Mouse (Mus musculus) liver, embryonic 13.5 days (tissue): ENCODE measurements around the gene Hsd17b13. TPM values are rescaled to one million over a fixed set of nuclear protein-coding genes. Genes with fewer than 3 reads are reported as not detected.
"Not testable (repeated sequence)": the region's sequence is repeated elsewhere in the genome, so short reads cannot be mapped to it uniquely, and the experiment has no call there.

Experiments
- ATAC-seq: fragments of 200-750 bp; cut with Nextera tagmentation; 2 replicates; pipeline ENCODE4 v1.8.0; 2017; ENCODE audit warnings: low read depth, mild to moderate bottlenecking, moderate number of reproducible peaks, moderate library complexity
- DNase-seq: peaks from one replicate; pipeline ENCODE4 v3.0.0; 2022
- H3K27ac ChIP-seq: fragments of 300-500 bp; sonication (generic); 2 replicates; pipeline ENCODE4 v1.5.1; 2015; ENCODE audit warnings: moderate library complexity, mild to moderate bottlenecking, inconsistent platforms
- H3K27me3 ChIP-seq: fragments of 300-500 bp; sonication (generic); 2 replicates; pipeline ENCODE4 v1.6.1; 2015; ENCODE audit warnings: mild to moderate bottlenecking, inconsistent platforms
- H3K36me3 ChIP-seq: fragments of 300-500 bp; sonication (generic); 2 replicates; pipeline ENCODE4 v1.6.1; 2015; ENCODE audit warnings: mild to moderate bottlenecking, inconsistent platforms
- H3K4me1 ChIP-seq: fragments of 300-500 bp; sonication (generic); replicated peaks from 2 replicates; pipeline ENCODE4 v1.6.1; 2015; ENCODE audit warnings: inconsistent platforms
- H3K4me2 ChIP-seq: fragments of 300-500 bp; sonication (generic); 2 replicates; pipeline ENCODE4 v1.6.1; 2015; ENCODE audit warnings: inconsistent platforms, mild to moderate bottlenecking, moderate library complexity
- H3K4me3 ChIP-seq: fragments of 300-500 bp; sonication (generic); replicated peaks from 2 replicates; pipeline ENCODE4 v1.5.1; 2015; ENCODE audit warnings: mild to moderate bottlenecking, inconsistent platforms
- H3K9ac ChIP-seq: fragments of 300-500 bp; sonication (generic); 2 replicates; pipeline ENCODE4 v1.6.1; 2015; ENCODE audit warnings: mild to moderate bottlenecking, inconsistent platforms
- H3K9me3 ChIP-seq: fragments of 300-500 bp; sonication (generic); replicated peaks from 2 replicates; pipeline ENCODE4 v1.6.1; 2016; ENCODE audit warnings: inconsistent platforms
- WGBS: fragments of 180-500 bp; shearing (Covaris S2); methylation state at CpG from one replicate; pipeline ENCODE4 v1.1.7; 2015; ENCODE audit not compliant: insufficient replicate concordance; 5-methylcytosine and 5-hydroxymethylcytosine counted together
- polyA plus RNA-seq: library from polyadenylated mRNA; unstranded; fragments of >200 nt; fragmentation: Nextera tagmentation; extraction: Ambion mirVana; gene quantifications from 2 replicates; pipeline ENCODE4 v1.2.1, GENCODE M21; 2015

The Hsd17b13 gene
- polyA plus RNA-seq, 1 experiment from 2014 or later: 1.9 TPM

DNA sequence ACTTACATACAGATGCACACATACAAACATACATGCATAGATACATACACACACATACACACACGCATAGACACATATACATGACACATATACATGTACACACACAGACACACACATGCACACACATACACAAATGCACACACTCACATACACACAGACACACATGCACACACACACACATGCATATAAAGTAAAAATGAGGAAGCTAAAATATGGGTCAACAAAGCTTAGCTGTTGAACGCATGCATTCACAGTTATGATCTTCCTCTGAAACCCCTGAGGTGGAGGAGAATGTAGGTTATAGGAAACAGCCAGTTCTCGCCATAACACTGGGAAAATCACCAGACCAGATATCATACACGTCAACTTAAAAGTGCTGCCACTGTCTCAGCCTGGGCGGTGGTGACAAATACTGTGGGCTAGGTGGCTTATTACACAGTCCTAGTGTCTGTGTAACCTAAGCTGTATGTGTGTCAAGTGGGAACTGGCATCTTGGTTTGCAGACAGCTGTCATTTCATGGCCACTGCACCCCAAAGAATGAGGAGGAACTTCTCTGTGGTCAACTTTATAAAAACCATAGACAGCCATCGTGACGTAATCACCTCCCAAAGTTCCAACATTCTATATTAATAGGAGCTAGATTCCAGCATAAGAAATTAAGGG, 829 bp upstream of the Hsd17b13 start:
- Histone ChIP-seq H3K36me3 (no peaks in the 10 kb centered on the region), H3K4me3 (no peak overlapping the region), H3K9ac (no peak overlapping the region), H3K27ac (no peak overlapping the region), H3K27me3 (peaks cover 8% of the 10 kb centered on the region; the same call in 1 of the 2 replicates), H3K4me1 (no peaks in the 10 kb centered on the region), H3K9me3 (no peaks in the 10 kb centered on the region), H3K4me2 (no peak overlapping the region)
- DNase-seq: no peak
- WGBS: 65% methylated on average over 7 of the region's 7 CpGs
- no peak for ATAC-seq

DNA sequence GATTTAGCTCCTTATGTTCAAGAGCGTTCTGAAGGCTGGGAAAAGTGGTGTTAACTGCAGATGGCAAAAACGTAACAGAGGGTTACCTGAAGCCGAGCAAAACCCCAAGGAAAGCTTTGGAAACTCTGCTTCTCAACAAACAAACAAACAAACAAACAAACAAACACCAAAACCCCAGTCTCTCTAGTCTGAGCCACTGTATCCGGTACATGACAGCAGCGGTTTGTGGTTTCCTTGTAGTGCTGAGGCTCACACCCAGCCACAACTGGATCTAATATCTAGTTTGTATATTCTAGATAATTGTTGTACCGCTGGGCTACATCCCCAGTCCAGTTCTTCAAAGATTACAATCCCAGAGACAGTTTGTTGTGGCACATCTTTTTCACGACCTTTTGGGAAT, 1.5 kb downstream of the Hsd17b13 start:
- Histone ChIP-seq H3K4me2 (no peak overlapping the region), H3K36me3 (no peaks in the 10 kb centered on the region), H3K9me3 (no peaks in the 10 kb centered on the region), H3K9ac (no peak overlapping the region), H3K4me1 (no peaks in the 10 kb centered on the region; the same call in 1 of the 2 replicates), H3K4me3 (no peak overlapping the region), H3K27me3 (peaks cover 16% of the 10 kb centered on the region), H3K27ac (no peak overlapping the region)
- DNase-seq (no peak), ATAC-seq (no peak)
- 32% methylated on average over 7 of the region's 7 CpGs for WGBS

DNA sequence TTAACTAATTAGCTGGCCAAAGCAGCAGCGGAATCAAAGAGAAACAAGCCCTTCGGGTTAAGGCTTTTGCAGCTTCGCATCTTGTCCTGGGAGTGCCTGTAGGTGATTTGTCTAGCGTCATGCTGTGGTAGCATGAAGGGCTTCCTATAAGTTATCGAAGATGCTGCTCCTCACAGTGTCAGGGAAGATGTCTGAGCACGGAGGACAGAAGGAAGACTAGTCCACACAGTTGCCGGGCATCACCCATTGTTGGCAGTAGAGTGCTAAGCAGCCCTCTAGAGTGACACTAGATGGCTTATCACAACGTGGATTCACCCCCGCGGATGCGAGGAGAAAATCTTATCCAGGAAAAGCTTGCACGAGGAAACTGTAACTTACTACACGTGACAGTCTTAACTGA, 4.4 kb downstream of the Hsd17b13 start:
- peak overlapping the region; percentile 26; the same call in 1 of the 2 replicates for H3K4me2 ChIP-seq
- H3K27me3 ChIP-seq: peaks cover 16% of the 10 kb centered on the region
- WGBS: 47% methylated on average over 13 of the region's 13 CpGs
- no peaks in the 10 kb centered on the region; the same call in 1 of the 2 replicates for H3K4me1 ChIP-seq
- H3K4me3 ChIP-seq: no peak overlapping the region
- no peak overlapping the region for H3K27ac ChIP-seq
- no peaks in the 10 kb centered on the region for H3K36me3 ChIP-seq
- ATAC-seq (no peak), DNase-seq (no peak)
- H3K9ac ChIP-seq: no peak overlapping the region
- no peaks in the 10 kb centered on the region for H3K9me3 ChIP-seq

DNA sequence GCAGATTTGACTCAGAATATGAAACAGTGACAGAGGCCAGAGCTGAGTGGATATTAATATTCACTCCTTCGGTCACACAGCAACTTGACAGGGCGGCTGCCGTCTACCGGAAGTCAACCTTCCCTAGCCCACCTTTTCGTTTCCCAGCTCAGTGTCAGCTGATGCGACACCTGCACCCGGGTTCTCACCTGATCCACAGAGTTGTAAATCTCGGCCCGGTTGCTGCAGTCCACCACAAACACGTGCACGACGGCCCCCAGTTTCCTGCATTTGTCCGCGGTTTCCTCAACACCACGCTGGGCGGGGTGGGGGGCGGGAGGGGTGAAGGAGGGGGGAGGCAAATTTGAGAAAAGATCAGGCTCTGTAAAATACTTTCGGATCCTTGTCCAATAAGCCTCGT, 4.8 kb downstream of the Hsd17b13 start:
- 20% methylated on average over 19 of the region's 19 CpGs for WGBS
- H3K27ac ChIP-seq: no peak overlapping the region
- H3K9ac ChIP-seq: no peak overlapping the region
- no peak for DNase-seq
- no peaks in the 10 kb centered on the region for H3K9me3 ChIP-seq
- H3K36me3 ChIP-seq: no peaks in the 10 kb centered on the region
- H3K4me1 ChIP-seq: no peaks in the 10 kb centered on the region; the same call in 1 of the 2 replicates
- H3K4me3 ChIP-seq: no peak overlapping the region
- peaks cover 16% of the 10 kb centered on the region for H3K27me3 ChIP-seq
- H3K4me2 ChIP-seq: peak overlapping the region; percentile 26
- ATAC-seq: no peak

DNA sequence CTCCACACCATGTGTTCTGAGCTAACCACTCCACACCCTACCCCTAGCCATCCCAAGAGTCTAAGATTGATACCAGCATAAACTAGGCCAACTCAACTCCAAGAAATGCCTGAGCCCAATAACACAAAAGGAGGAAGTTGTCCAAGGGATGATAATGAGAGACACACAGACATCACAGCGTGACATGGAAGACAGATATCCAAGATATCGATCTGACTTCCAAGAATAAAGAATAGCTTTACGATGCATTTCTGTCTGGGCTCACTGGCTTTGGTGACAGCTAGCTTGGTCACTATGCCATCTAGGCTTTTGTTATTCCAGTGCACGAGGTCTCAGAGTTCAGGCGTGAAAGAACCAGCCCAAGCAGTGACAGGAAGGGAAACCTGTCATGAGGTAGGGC, 6.2 kb downstream of the Hsd17b13 start:
- no peak overlapping the region for H3K27ac ChIP-seq
- 22% methylated on average over 5 of the region's 5 CpGs for WGBS
- no peak overlapping the region for H3K4me2 ChIP-seq
- ATAC-seq (no peak), DNase-seq (no peak)
- H3K9me3 ChIP-seq: no peaks in the 10 kb centered on the region
- no peak overlapping the region for H3K9ac ChIP-seq
- peaks cover 16% of the 10 kb centered on the region for H3K27me3 ChIP-seq
- no peak overlapping the region for H3K4me3 ChIP-seq
- no peaks in the 10 kb centered on the region for H3K36me3 ChIP-seq
- H3K4me1 ChIP-seq: no peaks in the 10 kb centered on the region; the same call in 1 of the 2 replicates

DNA sequence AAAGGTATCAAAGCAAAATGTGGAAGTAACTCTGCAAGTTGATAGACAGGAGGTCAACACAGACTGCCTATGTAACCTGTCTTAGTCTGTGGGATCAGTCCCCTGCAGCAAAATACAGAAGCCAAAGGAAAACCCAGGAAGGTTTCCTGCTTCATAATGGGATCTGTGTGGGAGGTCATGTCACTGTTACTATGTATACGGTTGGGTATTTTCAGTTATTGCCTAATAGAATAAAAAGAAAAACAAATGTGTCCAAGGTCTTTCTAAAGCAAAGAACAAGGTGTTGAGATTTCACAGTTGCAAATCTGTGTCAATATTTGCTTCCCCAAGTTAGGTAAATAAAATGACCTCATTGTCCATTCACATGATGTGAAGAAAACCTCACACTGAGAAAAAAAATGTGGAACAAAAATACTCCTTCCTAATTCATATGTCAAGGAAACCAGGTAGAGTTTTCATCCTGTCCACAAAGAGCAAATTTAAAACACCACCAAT, 14.2 kb downstream of the Hsd17b13 start:
- DNase-seq: no peak
- no peak for ATAC-seq
- Histone ChIP-seq H3K4me1 (no peaks in the 10 kb centered on the region), H3K4me3 (no peak overlapping the region), H3K4me2 (no peak overlapping the region), H3K36me3 (no peaks in the 10 kb centered on the region), H3K27ac (no peak overlapping the region), H3K9me3 (no peaks in the 10 kb centered on the region), H3K27me3 (no peaks in the 10 kb centered on the region), H3K9ac (no peak overlapping the region)
- 46% methylated on average over 1 of the region's 1 CpGs for WGBS

DNA sequence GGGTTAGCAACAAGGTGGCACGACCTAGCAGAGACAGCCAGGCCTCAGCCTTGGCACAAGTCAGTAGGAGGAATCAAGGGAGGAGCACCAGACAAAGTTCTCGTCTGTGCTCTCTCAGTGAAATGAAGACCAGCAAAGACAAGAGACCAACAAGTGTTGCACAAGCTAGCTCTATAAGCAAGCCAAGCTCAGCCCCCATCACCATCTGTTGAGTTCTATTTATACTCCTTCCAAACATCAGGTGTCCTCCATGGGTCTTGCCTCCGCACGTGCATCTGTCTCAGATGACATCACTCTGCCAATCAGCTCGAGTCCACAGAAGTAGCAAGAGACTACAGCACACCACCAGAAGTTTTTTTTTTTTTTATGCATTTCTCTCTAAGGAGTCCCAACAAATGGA, 22.6 kb downstream of the Hsd17b13 start:
- Histone ChIP-seq H3K4me2 (no peak overlapping the region), H3K27me3 (no peaks in the 10 kb centered on the region), H3K27ac (no peak overlapping the region), H3K36me3 (no peaks in the 10 kb centered on the region), H3K4me3 (no peak overlapping the region), H3K4me1 (no peaks in the 10 kb centered on the region), H3K9ac (no peak overlapping the region), H3K9me3 (no peaks in the 10 kb centered on the region)
- DNase-seq (no peak), ATAC-seq (no peak)
- 55% methylated on average over 5 of the region's 5 CpGs for WGBS

DNA sequence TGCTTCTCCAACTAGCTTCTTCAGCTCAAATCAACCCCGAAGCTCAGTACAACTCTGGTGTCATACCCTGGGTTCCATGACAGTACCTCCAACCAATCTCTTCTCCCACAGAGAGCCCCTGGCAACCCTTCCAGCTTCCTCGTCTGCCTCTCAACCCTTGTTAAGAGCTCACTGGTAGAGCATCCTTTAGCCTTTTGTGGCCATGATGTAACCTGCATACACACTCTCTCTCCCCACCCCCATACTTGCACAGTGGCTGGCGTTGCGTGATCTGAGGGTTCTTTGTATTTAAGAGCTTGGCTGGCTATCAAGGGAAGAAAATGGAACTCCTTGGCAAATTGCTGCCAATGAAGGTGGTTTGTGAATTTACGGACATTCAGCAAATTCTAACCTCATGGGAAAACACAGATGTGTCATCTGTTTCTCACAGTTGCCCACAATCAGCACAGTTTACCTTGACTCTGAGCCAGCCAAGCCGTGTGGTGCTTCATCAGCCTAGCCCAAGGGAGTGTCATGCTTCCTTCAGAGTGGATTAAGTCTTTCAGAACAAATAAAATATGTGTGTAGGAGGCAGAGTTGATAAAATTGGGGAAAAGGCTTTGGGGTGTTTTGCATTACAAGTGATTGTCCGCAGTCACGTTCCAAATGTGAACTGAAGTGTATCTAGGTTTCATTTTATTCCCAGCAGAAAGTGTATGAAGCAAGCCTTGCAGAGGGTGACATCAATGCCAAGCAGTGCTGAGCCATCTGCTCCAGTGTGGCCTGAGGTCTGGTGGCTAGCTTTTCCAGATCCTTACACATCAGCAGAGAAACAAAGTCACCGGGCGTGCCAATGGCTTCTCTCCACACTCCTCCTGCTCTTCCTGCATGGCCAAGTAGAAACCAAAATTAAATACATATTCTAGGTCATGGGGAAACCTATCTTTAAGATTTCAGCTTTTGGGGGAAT, 23.8 kb downstream of the Hsd17b13 start:
- H3K9ac ChIP-seq: no peak overlapping the region
- no peak overlapping the region for H3K4me2 ChIP-seq
- no peaks in the 10 kb centered on the region for H3K27me3 ChIP-seq
- H3K36me3 ChIP-seq: no peaks in the 10 kb centered on the region
- no peak overlapping the region for H3K27ac ChIP-seq
- no peak overlapping the region for H3K4me3 ChIP-seq
- WGBS: 74% methylated on average over 10 of the region's 10 CpGs
- ATAC-seq (no peak), DNase-seq (no peak)
- no peaks in the 10 kb centered on the region for H3K9me3 ChIP-seq
- no peaks in the 10 kb centered on the region for H3K4me1 ChIP-seq

DNA sequence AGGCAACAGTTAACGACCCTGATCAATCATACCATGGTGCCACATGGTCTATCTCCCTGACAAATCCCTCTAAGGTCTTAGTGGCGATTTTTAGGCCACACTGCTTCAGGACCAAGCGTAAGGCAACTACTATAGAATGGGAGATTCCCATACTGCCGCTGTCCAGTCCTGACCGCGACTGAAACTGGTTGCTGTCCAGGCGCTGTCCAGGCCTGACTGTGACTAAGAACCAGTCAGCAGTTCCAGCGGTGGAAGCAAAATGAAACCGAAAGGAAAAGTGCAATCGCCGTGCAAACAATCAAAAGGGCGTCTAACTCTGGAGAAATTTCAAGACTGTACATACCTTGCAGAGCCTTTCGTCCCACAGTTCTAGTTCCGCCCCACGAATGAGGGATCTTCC, 27.1 kb downstream of the Hsd17b13 start:
- not testable (repeated sequence) for H3K9ac ChIP-seq, DNase-seq, H3K4me1 ChIP-seq, H3K27me3 ChIP-seq, H3K4me2 ChIP-seq, ATAC-seq, H3K36me3 ChIP-seq, H3K9me3 ChIP-seq, H3K27ac ChIP-seq, H3K4me3 ChIP-seq
- 83% methylated on average over 15 of the region's 15 CpGs for WGBS

DNA sequence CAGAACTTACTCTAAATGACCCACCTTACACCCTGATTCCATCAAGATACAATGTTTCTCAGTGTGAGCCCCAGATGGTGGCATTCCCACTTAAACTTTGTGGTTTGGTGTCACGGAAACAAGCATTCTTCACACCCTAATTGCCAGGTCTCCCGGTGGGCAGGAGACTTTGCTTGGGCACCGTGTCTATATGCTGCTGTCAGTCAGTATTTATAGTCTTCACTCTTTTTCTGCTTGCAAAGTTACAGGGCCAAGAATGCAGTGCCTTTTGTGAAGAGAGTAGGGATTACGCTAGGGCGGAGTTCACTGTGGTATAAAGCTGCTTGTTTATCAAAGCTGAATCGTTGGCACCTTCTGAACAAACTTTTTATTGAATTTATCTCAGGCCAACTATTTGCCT, 34.0 kb downstream of the Hsd17b13 start:
- no peak overlapping the region for H3K4me3 ChIP-seq
- H3K9me3 ChIP-seq: no peaks in the 10 kb centered on the region
- WGBS: 52% methylated on average over 6 of the region's 6 CpGs
- no peak overlapping the region for H3K4me2 ChIP-seq
- no peaks in the 10 kb centered on the region for H3K36me3 ChIP-seq
- ATAC-seq (no peak), DNase-seq (no peak)
- H3K9ac ChIP-seq: no peak overlapping the region
- H3K27ac ChIP-seq: no peak overlapping the region
- H3K27me3 ChIP-seq: no peaks in the 10 kb centered on the region
- H3K4me1 ChIP-seq: no peaks in the 10 kb centered on the region

DNA sequence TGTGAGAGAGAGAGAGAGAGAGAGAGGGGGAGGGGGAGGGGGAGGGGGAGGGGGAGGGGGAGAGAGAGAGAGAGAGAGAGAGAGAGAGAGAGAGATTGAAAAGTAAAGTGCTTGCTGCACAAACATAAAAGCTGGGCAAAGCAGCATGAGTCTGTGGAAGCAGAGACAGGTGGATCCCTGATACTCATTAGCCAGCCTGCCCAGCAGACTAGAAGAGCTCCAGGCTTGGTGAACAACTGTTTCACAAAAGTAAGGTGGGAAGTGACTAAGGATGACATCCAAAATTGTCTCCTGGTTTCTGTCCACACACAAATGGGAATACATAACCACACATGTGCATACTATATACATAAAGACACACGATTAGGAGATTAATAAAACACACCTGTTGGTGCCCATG, 37.4 kb downstream of the Hsd17b13 start:
- ATAC-seq (no peak), DNase-seq (no peak)
- H3K9ac ChIP-seq: no peak overlapping the region

More for the DNA sequence above, 37.4 kb downstream of the Hsd17b13 start:
- Histone ChIP-seq H3K4me2 (no peak overlapping the region), H3K9me3 (no peaks in the 10 kb centered on the region), H3K4me1 (no peaks in the 10 kb centered on the region), H3K36me3 (no peaks in the 10 kb centered on the region), H3K27me3 (no peaks in the 10 kb centered on the region), H3K27ac (no peak overlapping the region), H3K4me3 (no peak overlapping the region)
- 49% methylated on average over 1 of the region's 1 CpGs for WGBS
